Mouse (Mus musculus) bone marrow, adult 2 months (tissue): ENCODE measurements around the gene Skap2. TPM values are rescaled to one million over a fixed set of nuclear protein-coding genes. Genes with fewer than 3 reads are reported as not detected.

Experiments used
- H3K27ac ChIP-seq: fragments of 200-500 bp; 2 replicates; pipeline ENCODE4 v1.5.1; 2012; ENCODE audit warnings: low read depth, mild to moderate bottlenecking, control low read depth, inconsistent platforms, low read length; ENCODE audit not compliant: control insufficient read depth, poor library complexity, insufficient read depth
- H3K4me1 ChIP-seq: fragments of 200-500 bp; 2 replicates; pipeline ENCODE4 v1.6.1; 2011; ENCODE audit warnings: low read length; ENCODE audit not compliant: control insufficient read depth, insufficient read depth
- H3K4me3 ChIP-seq: fragments of 200-500 bp; replicated peaks from 2 replicates; pipeline ENCODE3; 2011; ENCODE audit warnings: mild to moderate bottlenecking, low read depth, low read length, control low read depth; ENCODE audit not compliant: control insufficient read depth
- CTCF ChIP-seq: fragments of 200-500 bp; IDR thresholded peaks from 2 replicates; pipeline ENCODE4 v1.5.1; 2011; ENCODE audit warnings: low read length, control low read depth; ENCODE audit not compliant: control insufficient read depth, insufficient read depth
- POLR2A ChIP-seq: fragments of 200-500 bp; IDR thresholded peaks from 2 replicates; pipeline ENCODE4 v1.6.1; 2011; ENCODE audit warnings: low read depth, mild to moderate bottlenecking, control low read depth, low read length, borderline replicate concordance; ENCODE audit not compliant: control insufficient read depth
- WGBS: fragments of 180-500 bp; shearing (Covaris S2); methylation state at CpG from one replicate; pipeline ENCODE4 v1.1.7; 2018; 5-methylcytosine and 5-hydroxymethylcytosine counted together
- polyA plus RNA-seq: library from polyadenylated mRNA; stranded (reverse); fragments of >200 nt; gene quantifications from 2 replicates; pipeline ENCODE4 v1.2.4, GENCODE M21; 2011; ENCODE audit warnings: low replicate concordance; ENCODE audit not compliant: missing spikeins, insufficient read depth, insufficient read length

The Skap2 gene
- polyA plus RNA-seq, 1 experiment = 102 TPM

DNA sequence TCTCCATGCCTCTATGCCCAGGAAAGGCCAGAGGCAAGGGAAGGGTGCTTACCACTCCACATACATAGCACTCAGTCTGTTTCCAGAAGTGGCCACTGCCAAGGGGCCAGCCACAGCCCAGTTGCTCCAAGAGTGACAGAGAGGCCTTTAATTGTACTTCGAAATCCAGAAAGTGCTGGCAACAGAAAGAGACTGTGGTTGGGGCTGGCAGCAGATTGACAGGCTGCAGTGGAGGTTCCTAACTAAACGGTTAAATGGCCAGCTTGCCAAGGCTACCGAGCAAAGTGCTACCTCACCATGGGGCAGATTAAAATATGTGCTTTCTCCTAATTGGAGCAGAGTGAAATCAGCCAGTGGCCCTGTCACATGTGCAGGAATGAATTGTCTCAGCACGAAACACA is 186.7 kb downstream of the Skap2 start:
- no peaks in the 10 kb centered on the region for H3K4me1 ChIP-seq
- H3K27ac ChIP-seq = no peak overlapping the region
- TF ChIP-seq CTCF (no peak), POLR2A (no peak)
- no peak overlapping the region for H3K4me3 ChIP-seq
- 60% methylated on average over 4 of the region's 4 CpGs for WGBS

DNA sequence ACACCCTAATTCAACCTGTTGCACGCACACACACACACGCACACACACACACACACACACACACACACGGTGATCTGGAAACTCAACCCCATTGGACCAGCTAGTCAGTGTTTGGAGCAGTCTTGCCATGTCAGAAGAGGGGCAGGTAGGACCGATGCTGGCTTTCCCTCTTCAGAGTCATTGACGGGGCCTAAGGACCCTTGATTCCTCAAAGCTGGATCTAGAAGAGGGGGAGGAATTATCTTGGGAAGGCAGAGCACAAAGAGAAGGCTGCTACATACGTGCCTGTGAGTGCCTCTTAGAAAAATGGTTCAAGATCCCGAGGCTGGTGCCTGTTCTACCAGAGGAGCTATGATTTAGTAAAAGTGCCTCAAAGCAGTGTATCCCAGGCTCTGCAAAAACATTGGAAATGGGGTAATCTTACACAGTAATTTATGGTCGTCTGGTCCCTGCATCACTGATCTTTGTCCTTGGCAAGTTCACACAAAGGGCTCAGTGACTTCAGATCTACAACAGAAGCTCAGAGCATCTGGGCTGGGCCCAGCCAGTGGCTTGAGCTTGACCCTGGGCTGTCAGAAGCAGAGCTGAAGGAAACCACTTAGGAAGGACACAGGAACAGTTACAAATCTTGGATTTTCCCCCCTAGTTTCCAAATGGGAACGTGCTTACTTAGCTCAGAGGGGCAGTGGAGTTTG is 188.1 kb downstream of the Skap2 start:
- TF ChIP-seq POLR2A = no peak
- no peak for TF ChIP-seq CTCF
- H3K4me1 ChIP-seq = no peaks in the 10 kb centered on the region
- H3K4me3 ChIP-seq = no peak overlapping the region
- H3K27ac ChIP-seq = no peak overlapping the region
- WGBS = 80% methylated on average over 9 of the region's 9 CpGs

DNA sequence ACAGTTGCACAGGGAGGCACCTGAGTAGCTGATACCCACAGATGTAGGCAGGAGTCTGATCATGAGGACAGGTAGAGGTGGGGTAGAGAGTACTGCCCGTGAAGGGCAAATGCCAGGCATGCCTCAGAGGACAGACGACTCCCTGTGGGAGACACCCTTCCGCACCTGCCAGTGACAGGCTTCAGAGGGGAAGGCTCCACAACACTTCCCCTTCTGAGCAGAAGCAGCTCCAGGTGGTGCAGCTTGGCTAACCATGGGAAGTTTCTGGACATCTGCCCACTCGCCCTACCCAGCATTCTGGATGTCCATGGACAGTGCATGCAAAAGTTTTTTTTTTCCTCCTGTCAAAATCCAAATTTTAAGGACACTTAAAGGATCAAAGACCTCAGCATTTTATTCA is 190.3 kb downstream of the Skap2 start:
- H3K4me3 ChIP-seq = no peak overlapping the region
- no peaks in the 10 kb centered on the region for H3K4me1 ChIP-seq
- WGBS = 26% methylated on average over 4 of the region's 4 CpGs
- TF ChIP-seq POLR2A (no peak), CTCF (no peak)
- H3K27ac ChIP-seq = no peak overlapping the region

DNA sequence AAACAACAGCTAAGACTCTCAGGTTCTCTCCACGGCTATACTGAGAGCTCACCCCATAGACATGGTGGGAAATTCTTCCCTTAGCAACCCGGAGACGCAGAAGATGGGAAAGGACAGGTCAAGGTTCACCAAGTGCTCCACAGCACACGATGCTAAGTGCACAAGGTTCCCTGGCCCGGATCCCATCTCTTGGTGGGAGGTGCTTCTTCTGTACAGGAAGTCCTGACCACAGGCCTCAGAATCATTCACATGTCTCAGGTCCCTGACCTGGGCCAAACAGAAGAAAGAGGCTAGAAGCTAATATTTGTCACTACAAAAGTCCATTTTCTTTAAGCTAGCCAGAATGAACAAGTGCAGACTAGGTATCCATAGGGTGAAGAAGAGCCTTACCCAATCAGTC is 191.5 kb downstream of the Skap2 start:
- 35% methylated on average over 5 of the region's 5 CpGs for WGBS
- TF ChIP-seq POLR2A = no peak
- TF ChIP-seq CTCF = no peak

DNA sequence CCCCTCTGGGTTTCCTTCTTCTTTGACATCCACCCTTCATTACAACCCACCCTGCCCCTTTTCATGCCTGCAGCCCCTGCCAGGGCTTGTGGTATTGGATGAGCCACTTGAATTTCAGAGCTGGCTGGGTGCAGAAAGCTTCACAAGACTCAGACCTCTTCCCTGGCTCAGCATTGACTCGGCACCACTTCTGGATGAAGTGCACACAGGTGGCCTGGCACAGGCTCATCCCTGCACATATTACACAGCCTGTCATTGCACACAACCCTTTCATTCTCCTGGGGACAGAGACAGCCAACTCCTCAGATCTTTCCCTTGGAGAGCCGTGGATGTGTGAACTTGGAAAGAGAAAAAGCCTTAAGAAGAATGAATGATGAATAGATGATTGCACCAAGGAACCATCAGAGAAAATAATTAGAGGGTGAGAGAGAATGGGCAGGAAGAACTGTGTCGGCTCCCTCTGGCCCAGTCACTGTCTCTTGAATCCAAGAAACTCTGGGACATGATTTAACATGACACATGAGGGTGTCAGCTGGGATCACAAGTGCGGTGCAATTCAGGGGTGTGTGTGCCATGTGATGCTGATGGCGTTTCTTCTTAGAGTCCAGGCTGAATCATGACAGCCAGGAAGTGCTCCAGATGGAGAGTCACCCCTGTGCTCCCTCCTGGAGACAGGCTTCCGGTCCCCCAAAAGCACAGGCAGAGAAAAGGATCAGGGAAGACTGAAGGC is 195.3 kb downstream of the Skap2 start:
- WGBS = 78% methylated on average over 6 of the region's 6 CpGs
- Histone ChIP-seq H3K27ac (no peak overlapping the region), H3K4me3 (no peak overlapping the region), H3K4me1 (no peaks in the 10 kb centered on the region)
- TF ChIP-seq POLR2A (no peak), CTCF (no peak)

More for the DNA sequence above, 191.5 kb downstream of the Skap2 start:
- no peak overlapping the region for H3K4me3 ChIP-seq
- no peaks in the 10 kb centered on the region for H3K4me1 ChIP-seq
- H3K27ac ChIP-seq = no peak overlapping the region

DNA sequence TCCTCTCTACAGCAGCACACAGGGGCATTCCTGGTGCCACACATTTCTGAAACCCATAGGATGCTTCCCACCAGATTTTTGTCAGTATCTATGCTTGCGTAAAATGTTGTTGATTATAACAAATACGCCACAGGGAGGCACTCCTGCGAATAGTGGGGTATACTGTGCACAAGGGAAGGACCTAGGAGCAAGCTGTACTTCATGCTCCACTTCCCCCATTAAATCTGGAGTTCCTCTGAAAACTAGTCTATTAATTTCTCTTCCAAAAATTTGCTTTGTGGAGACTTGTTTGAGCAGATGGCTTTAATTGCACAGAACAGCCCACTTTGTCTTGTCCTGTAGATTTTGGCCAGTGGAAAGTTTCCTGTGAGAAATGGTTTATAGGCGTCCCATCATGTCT is 201.4 kb downstream of the Skap2 start:
- H3K27ac ChIP-seq = no peak overlapping the region
- 76% methylated on average over 4 of the region's 4 CpGs for WGBS
- H3K4me3 ChIP-seq = no peak overlapping the region
- TF ChIP-seq CTCF (no peak), POLR2A (no peak)
- no peaks in the 10 kb centered on the region for H3K4me1 ChIP-seq

DNA sequence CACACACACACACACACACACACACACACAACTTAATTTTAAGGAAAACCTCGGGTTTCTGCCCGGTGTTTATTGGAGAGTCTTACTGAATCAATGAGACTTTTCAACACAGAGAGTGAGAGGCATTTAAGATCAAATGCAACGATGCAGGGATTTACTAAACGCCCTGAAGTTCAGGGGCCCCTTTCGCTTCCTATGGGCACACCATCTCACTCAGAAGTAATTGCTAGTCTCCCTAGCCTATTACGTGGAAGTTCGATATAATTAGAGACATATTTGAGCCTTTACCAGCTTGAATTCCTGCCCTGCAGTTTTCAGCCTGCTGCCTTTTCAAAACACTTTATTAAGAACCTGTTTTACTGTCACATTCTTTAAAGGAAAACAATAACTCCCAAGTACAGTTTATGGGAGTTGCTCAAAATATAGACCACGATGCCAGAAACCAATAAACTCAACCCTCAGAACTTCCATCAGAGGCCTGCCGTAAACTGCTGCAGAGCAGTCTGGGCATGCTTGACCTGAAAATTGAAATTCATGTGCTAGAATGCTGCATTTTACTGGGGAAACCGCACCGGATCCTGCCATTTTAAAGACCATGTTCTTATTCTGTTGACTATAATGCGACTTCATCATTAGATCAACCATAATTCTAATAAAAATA is 203.1 kb downstream of the Skap2 start:
- H3K27ac ChIP-seq = no peak overlapping the region
- WGBS = 83% methylated on average over 12 of the region's 12 CpGs
- no peak overlapping the region for H3K4me3 ChIP-seq
- no peaks in the 10 kb centered on the region for H3K4me1 ChIP-seq
- TF ChIP-seq CTCF (no peak), POLR2A (no peak)

DNA sequence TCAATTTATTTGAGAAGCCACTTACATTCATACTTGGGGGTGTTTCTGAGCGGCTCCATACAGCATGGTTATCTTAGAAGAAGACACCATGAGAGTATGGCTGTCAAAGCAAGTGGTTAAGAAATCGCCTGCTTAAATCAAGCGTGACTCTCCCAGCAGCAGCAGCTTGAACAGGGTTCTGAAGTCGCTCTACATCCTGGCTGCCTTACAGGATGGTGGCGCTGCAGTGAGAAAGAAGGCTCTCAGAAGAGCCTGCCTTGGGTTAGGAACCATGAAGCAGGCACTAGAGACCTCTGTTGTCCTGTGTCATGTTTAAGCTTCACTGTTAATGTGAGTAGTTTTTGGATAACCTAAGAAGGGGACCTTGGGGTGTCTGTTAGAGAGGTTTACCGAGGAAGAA is 204.3 kb downstream of the Skap2 start:
- H3K4me3 ChIP-seq = no peak overlapping the region
- H3K27ac ChIP-seq = no peak overlapping the region
- 81% methylated on average over 6 of the region's 6 CpGs for WGBS
- H3K4me1 ChIP-seq = no peaks in the 10 kb centered on the region
- TF ChIP-seq POLR2A (no peak), CTCF (no peak)

Other genes with a start within 250 kb of the Skap2 start
- 0.97 TPM in 1 of 2 replicates, not detected in the other for gene Hoxa1, start 145.8 kb upstream of the Skap2 start, polyA plus RNA-seq
- 1.4 TPM in 1 of 2 replicates, not detected in the other for gene Hoxa2, start 152.3 kb upstream of the Skap2 start, polyA plus RNA-seq
- gene 5730596B20Rik, start 164.9 kb upstream of the Skap2 start, polyA plus RNA-seq = not detected in 2 replicates
- 1.8 TPM in 1 of 2 replicates, not detected in the other for gene Hoxa4, start 179.2 kb upstream of the Skap2 start, polyA plus RNA-seq
- gene Hoxa5, start 192.0 kb upstream of the Skap2 start, polyA plus RNA-seq = 1.5 and 2.4 TPM in 2 replicates
- not detected in 2 replicates for gene Hoxa6, start 196.2 kb upstream of the Skap2 start, polyA plus RNA-seq
- gene Hoxa3, start 200.8 kb upstream of the Skap2 start, polyA plus RNA-seq = 1.2 and 2.4 TPM in 2 replicates
- gene Gm28308, start 200.8 kb upstream of the Skap2 start, polyA plus RNA-seq = not detected in 2 replicates
- gene Hoxa7, start 209.3 kb upstream of the Skap2 start, polyA plus RNA-seq = 1.4 and 2.8 TPM in 2 replicates
- gene Hoxa9, start 218.5 kb upstream of the Skap2 start, polyA plus RNA-seq = 2.2 and 3.8 TPM in 2 replicates
- 0.93 and 1.6 TPM in 2 replicates for gene Hoxa10, start 228.3 kb upstream of the Skap2 start, polyA plus RNA-seq
- gene Hoxa11, start 233.3 kb upstream of the Skap2 start, polyA plus RNA-seq = 1.3 TPM in 1 of 2 replicates, not detected in the other
- gene Hoxa13, start 248.3 kb upstream of the Skap2 start, polyA plus RNA-seq = not detected in 2 replicates